Mouse (Mus musculus) liver, adult 2 months (tissue): ENCODE measurements around the gene Hrh2.

Experiments
- CTCF ChIP-seq: fragments of 200-500 bp; IDR thresholded peaks from 2 replicates; pipeline ENCODE4 v1.5.1; 2011; ENCODE audit warnings: low read depth, low read length, control low read depth
- POLR2A ChIP-seq: fragments of 200-500 bp; IDR thresholded peaks from 2 replicates; pipeline ENCODE4 v1.6.1; 2011; ENCODE audit warnings: low read length, control low read depth; ENCODE audit not compliant: insufficient read depth; ENCODE audit errors: extremely low read depth

GRCm38 (mm10) chr13:54257580-54258223 is 65.8 kb downstream of the Hrh2 start:
- TF ChIP-seq CTCF: no peak
- no peak for TF ChIP-seq POLR2A
